Mouse (Mus musculus) cerebellum, adult 11-12 months (tissue): ENCODE data around the gene Gm8720.
"Not testable (repeated sequence)": the region's sequence is repeated elsewhere in the genome, so short reads cannot be mapped to it uniquely, and the experiment has no call there.

Experiments used
- DNase-seq: peaks from one replicate; pipeline ENCODE4 v3.0.0; 2022

The Gm8720 gene

GRCm38 (mm10) chr7:23067356-23067755 lies at the start of gene Gm8720:
Gene Gm8720, minus strand, starts transcription at chr7:23067456.
- DNase-seq: not testable (repeated sequence)

- DNase-seq: not testable (repeated sequence)
Observed at GRCm38 (mm10) chr7:23055240-23055639, 12.0 kb downstream of the Gm8720 start, which contains the start of gene Vmn1r163. Gene Vmn1r163, plus strand, starts transcription at chr7:23055540.

- not testable (repeated sequence) for DNase-seq
Observed at GRCm38 (mm10) chr7:23019823-23020222, 47.4 kb downstream of the Gm8720 start, which contains the start of gene Gm4216. Gene Gm4216, minus strand, starts transcription at chr7:23019923.
